Mouse (Mus musculus): Measurements from ENCODE around the gene Adora2a. TPM values are rescaled to one million over a fixed set of nuclear protein-coding genes. Genes with fewer than 3 reads are reported as not detected.
"Not testable (repeated sequence)": the region's sequence is repeated elsewhere in the genome, so short reads cannot be mapped to it uniquely, and the experiment has no call there.

Adora2a gene
- 8.9 and 9.3 TPM in 2 replicates for polyA plus RNA-seq (2012; rRNA removed)

GRCm38 (mm10) chr10:75316872-75316907 is at the start of gene Adora2a:
TSS of gene Adora2a (plus strand) at chr10:75316877.
- DNase-seq (ENCODE audit: low read depth), result no peak
- TF ChIP-seq CTCF (IDR thresholded peaks at IDR 0.05; ENCODE audit: borderline replicate concordance, extremely low read depth, insufficient read depth, insufficient read length), result no peak
- TF ChIP-seq POLR2A (IDR thresholded peaks at IDR 0.05; ENCODE audit: borderline replicate concordance, extremely low read depth, insufficient read depth, insufficient read length, poor library complexity, severe bottlenecking), result no peak

DNA sequence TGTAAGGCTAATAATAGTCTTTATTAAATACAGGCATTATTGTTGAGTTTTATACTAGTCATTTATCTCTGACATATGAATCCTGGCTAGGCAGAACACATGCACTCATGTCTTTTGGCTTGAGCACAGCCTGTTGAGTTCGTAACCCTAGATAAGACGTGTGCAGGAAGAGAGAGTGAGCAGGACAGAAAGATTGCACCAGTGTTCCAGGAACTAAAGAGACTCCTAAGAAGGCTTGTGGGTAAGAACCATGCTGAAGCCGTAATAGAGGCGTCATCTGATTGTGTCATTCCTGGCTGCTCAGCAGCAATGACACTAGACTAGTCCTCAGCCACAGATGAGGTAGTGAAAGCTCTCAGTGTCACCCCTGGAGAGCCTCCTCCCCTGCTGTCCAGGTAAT is 43.7 kb upstream of the Adora2a start:
- TF ChIP-seq CTCF (IDR thresholded peaks at IDR 0.05; ENCODE audit: borderline replicate concordance, extremely low read depth, insufficient read depth, insufficient read length) (no peak), POLR2A (IDR thresholded peaks at IDR 0.05; ENCODE audit: borderline replicate concordance, extremely low read depth, insufficient read depth, insufficient read length, poor library complexity, severe bottlenecking) (no peak)

GRCm38 (mm10) chr10:75276427-75277013 is 40.2 kb upstream of the Adora2a start:
- TF ChIP-seq POLR2A (IDR thresholded peaks at IDR 0.05; ENCODE audit: borderline replicate concordance, extremely low read depth, insufficient read depth, insufficient read length, poor library complexity, severe bottlenecking) (no peak), CTCF (IDR thresholded peaks at IDR 0.05; ENCODE audit: borderline replicate concordance, extremely low read depth, insufficient read depth, insufficient read length) (no peak)
- DNase-seq (ENCODE audit: low read depth), result no peak

More for the DNA sequence above, 43.7 kb upstream of the Adora2a start:
- DNase-seq (ENCODE audit: low read depth), result no peak

GRCm38 (mm10) chr10:75277501-75277900 is 39.2 kb upstream of the Adora2a start:
- TF ChIP-seq CTCF (IDR thresholded peaks at IDR 0.05; ENCODE audit: borderline replicate concordance, extremely low read depth, insufficient read depth, insufficient read length), result peak; percentile 59; the same call in 1 of the 2 replicates
- no peak for TF ChIP-seq POLR2A (IDR thresholded peaks at IDR 0.05; ENCODE audit: borderline replicate concordance, extremely low read depth, insufficient read depth, insufficient read length, poor library complexity, severe bottlenecking)
- peak; percentile 38 for DNase-seq (ENCODE audit: low read depth)

- TF ChIP-seq POLR2A (IDR thresholded peaks at IDR 0.05; ENCODE audit: borderline replicate concordance, extremely low read depth, insufficient read depth, insufficient read length, poor library complexity, severe bottlenecking) (no peak), CTCF (IDR thresholded peaks at IDR 0.05; ENCODE audit: borderline replicate concordance, extremely low read depth, insufficient read depth, insufficient read length) (no peak)
- DNase-seq (ENCODE audit: low read depth), result no peak
These were observed 34.0 kb upstream of the Adora2a start for GRCm38 (mm10) chr10:75282648-75283047.

DNA sequence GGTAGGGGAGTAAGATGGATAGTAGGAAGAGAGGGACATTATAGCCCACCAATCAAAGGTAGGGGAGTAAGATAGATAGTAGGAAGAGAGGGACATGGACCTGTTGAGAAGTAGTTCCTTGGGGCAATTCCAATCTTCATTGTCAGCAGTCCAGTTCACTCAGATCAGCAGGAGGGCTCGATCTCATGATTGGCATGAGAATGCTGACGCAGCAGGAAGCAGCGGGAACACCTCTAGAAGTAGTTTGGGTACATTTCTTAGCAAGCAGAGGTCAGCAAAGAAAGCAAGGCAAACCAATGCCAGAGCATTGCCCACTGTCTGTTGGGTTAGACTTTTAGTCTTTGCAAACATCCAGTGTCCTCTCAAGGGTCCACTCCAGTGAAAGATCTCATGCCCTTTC is 32.9 kb upstream of the Adora2a start:
- TF ChIP-seq CTCF (IDR thresholded peaks at IDR 0.05; ENCODE audit: borderline replicate concordance, extremely low read depth, insufficient read depth, insufficient read length) (no peak), POLR2A (IDR thresholded peaks at IDR 0.05; ENCODE audit: borderline replicate concordance, extremely low read depth, insufficient read depth, insufficient read length, poor library complexity, severe bottlenecking) (no peak)
- no peak for DNase-seq (ENCODE audit: low read depth)

DNA sequence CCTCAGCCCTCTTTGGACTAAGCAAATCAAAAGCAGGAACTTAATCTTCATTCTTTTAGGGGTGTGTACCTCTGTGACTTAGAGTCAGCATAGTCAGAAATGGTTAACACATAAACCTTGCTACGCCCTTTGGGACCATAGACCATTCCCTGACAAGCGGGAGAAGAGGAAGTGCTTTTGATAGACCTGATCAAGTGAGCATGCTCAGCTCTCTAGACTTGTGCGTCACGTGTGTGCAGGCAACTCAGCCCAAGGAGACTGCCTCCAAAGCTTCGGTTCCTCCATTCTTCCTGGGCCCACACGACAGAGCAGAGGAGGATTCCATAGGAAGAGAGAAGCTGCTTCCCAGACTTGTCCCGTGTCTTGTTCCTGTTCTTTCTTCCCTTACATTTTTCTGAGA is 28.1 kb upstream of the Adora2a start:
- DNase-seq (ENCODE audit: low read depth), result no peak
- TF ChIP-seq CTCF (IDR thresholded peaks at IDR 0.05; ENCODE audit: borderline replicate concordance, extremely low read depth, insufficient read depth, insufficient read length) (no peak), POLR2A (IDR thresholded peaks at IDR 0.05; ENCODE audit: borderline replicate concordance, extremely low read depth, insufficient read depth, insufficient read length, poor library complexity, severe bottlenecking) (no peak)

DNA sequence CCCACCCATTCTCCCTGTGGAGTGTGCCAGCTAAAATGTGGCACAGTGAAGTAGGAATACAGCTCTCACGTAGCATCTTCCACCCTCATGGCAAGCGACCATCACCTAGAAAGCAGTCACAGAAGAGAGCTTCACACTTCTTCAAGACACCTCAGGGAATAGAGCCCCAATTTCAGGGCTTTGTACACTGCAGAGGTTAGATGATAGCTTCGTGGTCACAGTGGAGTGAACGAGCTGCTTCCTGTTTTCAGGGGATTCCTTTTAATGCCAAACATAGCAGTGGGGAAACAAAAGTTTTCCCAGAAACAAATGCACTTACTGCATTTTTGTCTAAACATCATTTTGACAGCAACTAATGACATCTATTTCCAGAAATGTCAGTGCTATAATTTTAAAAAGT is 27.3 kb upstream of the Adora2a start:
- no peak for DNase-seq (ENCODE audit: low read depth)
- TF ChIP-seq POLR2A (IDR thresholded peaks at IDR 0.05; ENCODE audit: borderline replicate concordance, extremely low read depth, insufficient read depth, insufficient read length, poor library complexity, severe bottlenecking) (no peak), CTCF (IDR thresholded peaks at IDR 0.05; ENCODE audit: borderline replicate concordance, extremely low read depth, insufficient read depth, insufficient read length) (no peak)

- TF ChIP-seq CTCF (IDR thresholded peaks at IDR 0.05; ENCODE audit: borderline replicate concordance, extremely low read depth, insufficient read depth, insufficient read length), result no peak
- no peak for TF ChIP-seq POLR2A (IDR thresholded peaks at IDR 0.05; ENCODE audit: borderline replicate concordance, extremely low read depth, insufficient read depth, insufficient read length, poor library complexity, severe bottlenecking)
- DNase-seq (ENCODE audit: low read depth), result no peak
These were observed 26.0 kb upstream of the Adora2a start for GRCm38 (mm10) chr10:75290650-75291049.

DNA sequence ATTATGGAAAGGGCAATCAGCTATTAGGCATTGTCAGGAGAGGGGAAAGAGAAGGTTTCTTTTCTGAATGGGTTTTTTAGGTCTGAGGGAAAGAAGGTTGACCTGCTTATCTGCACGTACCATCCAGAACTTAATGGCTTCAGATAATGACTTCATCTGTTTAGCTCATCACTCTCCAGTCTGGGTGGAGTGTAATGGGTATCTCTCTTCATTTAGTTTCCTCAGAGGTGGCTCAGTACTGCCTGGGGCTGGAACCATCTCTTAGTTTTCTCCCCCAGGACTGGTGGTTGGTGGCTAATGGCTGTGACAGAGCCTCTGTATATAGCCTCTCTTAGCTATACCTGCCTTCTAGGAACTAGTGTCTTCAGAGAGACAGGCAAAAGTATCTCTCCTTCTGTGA is 25.3 kb upstream of the Adora2a start:
- no peak for DNase-seq (ENCODE audit: low read depth)
- TF ChIP-seq CTCF (IDR thresholded peaks at IDR 0.05; ENCODE audit: borderline replicate concordance, extremely low read depth, insufficient read depth, insufficient read length) (no peak), POLR2A (IDR thresholded peaks at IDR 0.05; ENCODE audit: borderline replicate concordance, extremely low read depth, insufficient read depth, insufficient read length, poor library complexity, severe bottlenecking) (no peak)

GRCm38 (mm10) chr10:75292206-75292605 is 24.5 kb upstream of the Adora2a start:
- not testable (repeated sequence) for DNase-seq (ENCODE audit: low read depth)

- TF ChIP-seq POLR2A (IDR thresholded peaks at IDR 0.05; ENCODE audit: borderline replicate concordance, extremely low read depth, insufficient read depth, insufficient read length, poor library complexity, severe bottlenecking), result no peak
- TF ChIP-seq CTCF (IDR thresholded peaks at IDR 0.05; ENCODE audit: borderline replicate concordance, extremely low read depth, insufficient read depth, insufficient read length), result no peak
- no peak for DNase-seq (ENCODE audit: low read depth)
These were observed 23.4 kb upstream of the Adora2a start for GRCm38 (mm10) chr10:75293288-75293687.

- DNase-seq (ENCODE audit: low read depth), result no peak
- TF ChIP-seq CTCF (IDR thresholded peaks at IDR 0.05; ENCODE audit: borderline replicate concordance, extremely low read depth, insufficient read depth, insufficient read length), result no peak
- TF ChIP-seq POLR2A (IDR thresholded peaks at IDR 0.05; ENCODE audit: borderline replicate concordance, extremely low read depth, insufficient read depth, insufficient read length, poor library complexity, severe bottlenecking), result no peak
These were observed 22.3 kb upstream of the Adora2a start for GRCm38 (mm10) chr10:75294362-75294761.
